Mouse (Mus musculus): Measurements from ENCODE around the gene Pnmt. TPM values are rescaled to one million over a fixed set of nuclear protein-coding genes. Genes with fewer than 3 reads are reported as not detected.

The Pnmt gene
- polyA plus RNA-seq, 1 experiment: not detected

- peak overlapping the region; percentile 47; the same call in 1 of the 2 replicates for H3K4me3 ChIP-seq (ENCODE audit: insufficient read depth, low read depth, low read length)
- H3K4me1 ChIP-seq (ENCODE audit: control insufficient read depth, insufficient read depth, low read length): peaks cover 2% of the 10 kb centered on the region; the same call in 1 of the 2 replicates
- H3K36me3 ChIP-seq (ENCODE audit: control insufficient read depth, insufficient read depth, low read length): no peaks in the 10 kb centered on the region
- peak; percentile 96 for DNase-seq
- H3K27me3 ChIP-seq (replicated peaks; ENCODE audit: control insufficient read depth, insufficient read depth, low read length): no peaks in the 10 kb centered on the region
- 2% methylated on average over 29 of the region's 29 CpGs for WGBS
- H3K27ac ChIP-seq (ENCODE audit: insufficient read depth, low read depth, low read length): no peak overlapping the region
- TF ChIP-seq CTCF (conservative IDR thresholded peaks at IDR 0.05; ENCODE audit: insufficient read depth, insufficient read length, low read depth, low read length): peak; percentile 100
- TF ChIP-seq POLR2A (IDR thresholded peaks at IDR 0.05; ENCODE audit: low read depth, low read length): no peak
Observed at GRCm38 (mm10) chr11:98342000-98342945, 44.0 kb upstream of the Pnmt start.

DNA sequence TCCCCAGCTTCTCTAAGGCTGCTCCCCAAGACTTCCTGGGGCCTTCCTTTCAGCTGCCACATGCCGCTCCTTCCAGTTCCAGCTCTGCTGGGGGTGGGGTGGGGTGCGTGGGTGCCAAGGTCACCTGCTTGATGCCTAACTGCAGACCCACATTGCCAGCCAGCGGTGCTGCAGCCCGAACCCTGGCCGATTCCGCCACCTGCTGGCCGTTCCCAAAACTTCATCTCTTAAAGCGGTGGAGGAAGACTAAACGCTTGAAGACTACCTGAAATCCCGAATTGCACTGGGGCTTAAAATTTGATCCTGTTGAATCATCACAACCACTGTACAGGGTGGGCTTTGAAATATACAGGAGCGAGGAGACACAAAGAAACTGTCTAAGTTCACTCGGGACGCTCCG, 41.0 kb upstream of the Pnmt start:
- Histone ChIP-seq H3K4me3 (ENCODE audit: insufficient read depth, low read depth, low read length) (no peak overlapping the region), H3K36me3 (ENCODE audit: control insufficient read depth, insufficient read depth, low read length) (no peaks in the 10 kb centered on the region), H3K27ac (ENCODE audit: insufficient read depth, low read depth, low read length) (no peak overlapping the region), H3K4me1 (ENCODE audit: control insufficient read depth, insufficient read depth, low read length) (peaks cover 2% of the 10 kb centered on the region; the same call in 1 of the 2 replicates), H3K27me3 (replicated peaks; ENCODE audit: control insufficient read depth, insufficient read depth, low read length) (no peaks in the 10 kb centered on the region)
- under 1% methylated on average over 14 of the region's 14 CpGs for WGBS
- TF ChIP-seq POLR2A (IDR thresholded peaks at IDR 0.05; ENCODE audit: low read depth, low read length): no peak
- peak; percentile 77 for TF ChIP-seq CTCF (conservative IDR thresholded peaks at IDR 0.05; ENCODE audit: insufficient read depth, insufficient read length, low read depth, low read length)
- DNase-seq: peak; percentile 88

GRCm38 (mm10) chr11:98346168-98346567, 40.1 kb upstream of the Pnmt start:
- H3K27me3 ChIP-seq (replicated peaks; ENCODE audit: control insufficient read depth, insufficient read depth, low read length): no peaks in the 10 kb centered on the region
- H3K27ac ChIP-seq (ENCODE audit: insufficient read depth, low read depth, low read length): no peak overlapping the region
- peaks cover 2% of the 10 kb centered on the region; the same call in 1 of the 2 replicates for H3K4me1 ChIP-seq (ENCODE audit: control insufficient read depth, insufficient read depth, low read length)
- H3K4me3 ChIP-seq (ENCODE audit: insufficient read depth, low read depth, low read length): no peak overlapping the region
- 15% methylated on average over 9 of the region's 9 CpGs for WGBS
- H3K36me3 ChIP-seq (ENCODE audit: control insufficient read depth, insufficient read depth, low read length): no peaks in the 10 kb centered on the region
- TF ChIP-seq POLR2A (IDR thresholded peaks at IDR 0.05; ENCODE audit: low read depth, low read length): no peak
- no peak for TF ChIP-seq CTCF (conservative IDR thresholded peaks at IDR 0.05; ENCODE audit: insufficient read depth, insufficient read length, low read depth, low read length)
- no peak for DNase-seq

- TF ChIP-seq POLR2A (IDR thresholded peaks at IDR 0.05; ENCODE audit: low read depth, low read length) (no peak), CTCF (conservative IDR thresholded peaks at IDR 0.05; ENCODE audit: insufficient read depth, insufficient read length, low read depth, low read length) (no peak)
- DNase-seq: peak; percentile 74
- 25% methylated on average over 12 of the region's 12 CpGs for WGBS
- Histone ChIP-seq H3K36me3 (ENCODE audit: control insufficient read depth, insufficient read depth, low read length) (no peaks in the 10 kb centered on the region), H3K27ac (ENCODE audit: insufficient read depth, low read depth, low read length) (peak overlapping the region; percentile 31; the same call in 1 of the 2 replicates), H3K4me3 (ENCODE audit: insufficient read depth, low read depth, low read length) (peak overlapping the region; percentile 57; the same call in 1 of the 2 replicates), H3K4me1 (ENCODE audit: control insufficient read depth, insufficient read depth, low read length) (0 out of 2 replicates have a peak, but pooled peaks cover 2% of the 10 kb centered on the region), H3K27me3 (replicated peaks; ENCODE audit: control insufficient read depth, insufficient read depth, low read length) (no peaks in the 10 kb centered on the region)
Observed at GRCm38 (mm10) chr11:98347385-98348082, 38.7 kb upstream of the Pnmt start.

GRCm38 (mm10) chr11:98348083-98348961, 37.9 kb upstream of the Pnmt start, which contains the start of gene Ppp1r1b:
Ppp1r1b (plus strand) TSS chr11:98348404.
- WGBS: under 1% methylated on average over 55 of the region's 55 CpGs
- Histone ChIP-seq H3K27me3 (replicated peaks; ENCODE audit: control insufficient read depth, insufficient read depth, low read length) (no peaks in the 10 kb centered on the region), H3K4me3 (ENCODE audit: insufficient read depth, low read depth, low read length) (peak within 1 kb of the TSS; percentile 57), H3K27ac (ENCODE audit: insufficient read depth, low read depth, low read length) (peak within 1 kb of the TSS; percentile 69), H3K4me1 (ENCODE audit: control insufficient read depth, insufficient read depth, low read length) (0 out of 2 replicates have a peak, but pooled peaks cover 2% of the 10 kb centered on the region), H3K36me3 (ENCODE audit: control insufficient read depth, insufficient read depth, low read length) (no peaks in the 10 kb centered on the region)
- peak; percentile 75 for DNase-seq
- TF ChIP-seq CTCF (conservative IDR thresholded peaks at IDR 0.05; ENCODE audit: insufficient read depth, insufficient read length, low read depth, low read length) (no peak), POLR2A (IDR thresholded peaks at IDR 0.05; ENCODE audit: low read depth, low read length) (peak; percentile 36)

DNA sequence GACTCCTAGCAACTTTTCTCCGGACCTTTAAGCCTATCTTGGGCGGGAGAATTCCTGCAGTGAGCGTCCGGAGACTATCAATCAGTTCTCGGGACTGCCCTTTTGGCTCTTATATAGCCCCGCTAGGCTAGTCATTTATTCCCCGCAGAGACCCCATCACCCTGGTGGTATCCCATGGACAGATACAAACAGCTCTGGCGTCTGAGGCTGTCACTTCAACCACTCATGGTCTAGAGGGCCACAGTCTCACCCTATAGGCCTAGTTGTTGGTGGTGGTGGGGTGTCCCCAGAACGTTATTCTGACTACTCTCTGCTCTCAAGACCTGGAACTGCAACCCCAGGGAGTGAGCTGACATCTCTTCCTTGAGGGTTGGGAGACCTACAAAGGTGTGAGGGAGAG, 36.9 kb upstream of the Pnmt start:
- Histone ChIP-seq H3K36me3 (ENCODE audit: control insufficient read depth, insufficient read depth, low read length) (no peaks in the 10 kb centered on the region), H3K4me3 (ENCODE audit: insufficient read depth, low read depth, low read length) (peak overlapping the region; percentile 57), H3K4me1 (ENCODE audit: control insufficient read depth, insufficient read depth, low read length) (0 out of 2 replicates have a peak, but pooled peaks cover 2% of the 10 kb centered on the region), H3K27me3 (replicated peaks; ENCODE audit: control insufficient read depth, insufficient read depth, low read length) (no peaks in the 10 kb centered on the region), H3K27ac (ENCODE audit: insufficient read depth, low read depth, low read length) (peak overlapping the region; percentile 69)
- no peak for TF ChIP-seq POLR2A (IDR thresholded peaks at IDR 0.05; ENCODE audit: low read depth, low read length)
- no peak for TF ChIP-seq CTCF (conservative IDR thresholded peaks at IDR 0.05; ENCODE audit: insufficient read depth, insufficient read length, low read depth, low read length)
- WGBS: 54% methylated on average over 9 of the region's 9 CpGs
- DNase-seq: no peak
